Mouse (Mus musculus): ENCODE results near the gene Scnn1g. TPM values are rescaled to one million over a fixed set of nuclear protein-coding genes. Genes with fewer than 3 reads are reported as not detected.
A peak's percentile ranks its signal among the peaks of the same experiment; 100 is the strongest.

The Scnn1g gene
- polyA plus RNA-seq (2012; rRNA removed) = 34.8 and 35.1 TPM in 2 replicates

- WGBS = 2% methylated on average over 38 of the region's 38 CpGs
- H3K36me3 ChIP-seq (ENCODE audit: control insufficient read depth, insufficient read depth, low read length) = no peaks in the 10 kb centered on the region
- TF ChIP-seq CTCF (conservative IDR thresholded peaks at IDR 0.05; ENCODE audit: insufficient read depth, insufficient read length, low read depth, low read length) (peak; percentile 97), POLR2A (IDR thresholded peaks at IDR 0.05; ENCODE audit: low read depth, low read length) (peak; percentile 30)
- H3K4me1 ChIP-seq (ENCODE audit: control insufficient read depth, insufficient read depth, low read length) = no peaks in the 10 kb centered on the region
- H3K27ac ChIP-seq (ENCODE audit: insufficient read depth, low read depth, low read length) = peak within 1 kb of the TSS; percentile 8; the same call in 1 of the 2 replicates
- H3K27me3 ChIP-seq (replicated peaks; ENCODE audit: control insufficient read depth, insufficient read depth, low read length) = no peaks in the 10 kb centered on the region
- H3K4me3 ChIP-seq (ENCODE audit: insufficient read depth, low read depth, low read length) = peak within 1 kb of the TSS; percentile 26
- DNase-seq = peak; percentile 92
These were observed at the start of gene Scnn1g for GRCm38 (mm10) chr7:121734171-121734831. Gene Scnn1g, plus strand, starts transcription at chr7:121734479.

GRCm38 (mm10) chr7:121685140-121685984 is 48.9 kb upstream of the Scnn1g start:
- Histone ChIP-seq H3K4me1 (ENCODE audit: control insufficient read depth, insufficient read depth, low read length) (no peaks in the 10 kb centered on the region), H3K27me3 (replicated peaks; ENCODE audit: control insufficient read depth, insufficient read depth, low read length) (no peaks in the 10 kb centered on the region), H3K27ac (ENCODE audit: insufficient read depth, low read depth, low read length) (no peak overlapping the region), H3K36me3 (ENCODE audit: control insufficient read depth, insufficient read depth, low read length) (no peaks in the 10 kb centered on the region), H3K4me3 (ENCODE audit: insufficient read depth, low read depth, low read length) (no peak overlapping the region)
- TF ChIP-seq CTCF (conservative IDR thresholded peaks at IDR 0.05; ENCODE audit: insufficient read depth, insufficient read length, low read depth, low read length) (no peak), POLR2A (IDR thresholded peaks at IDR 0.05; ENCODE audit: low read depth, low read length) (no peak)
- 88% methylated on average over 5 of the region's 5 CpGs for WGBS
- DNase-seq = no peak

GRCm38 (mm10) chr7:121689338-121689737 is 44.9 kb upstream of the Scnn1g start:
- Histone ChIP-seq H3K27ac (ENCODE audit: insufficient read depth, low read depth, low read length) (no peak overlapping the region), H3K4me1 (ENCODE audit: control insufficient read depth, insufficient read depth, low read length) (no peaks in the 10 kb centered on the region), H3K36me3 (ENCODE audit: control insufficient read depth, insufficient read depth, low read length) (no peaks in the 10 kb centered on the region), H3K4me3 (ENCODE audit: insufficient read depth, low read depth, low read length) (no peak overlapping the region), H3K27me3 (replicated peaks; ENCODE audit: control insufficient read depth, insufficient read depth, low read length) (no peaks in the 10 kb centered on the region)
- no peak for TF ChIP-seq POLR2A (IDR thresholded peaks at IDR 0.05; ENCODE audit: low read depth, low read length)
- no peak for TF ChIP-seq CTCF (conservative IDR thresholded peaks at IDR 0.05; ENCODE audit: insufficient read depth, insufficient read length, low read depth, low read length)
- DNase-seq = no peak

- Histone ChIP-seq H3K36me3 (ENCODE audit: control insufficient read depth, insufficient read depth, low read length) (no peaks in the 10 kb centered on the region), H3K4me1 (ENCODE audit: control insufficient read depth, insufficient read depth, low read length) (no peaks in the 10 kb centered on the region), H3K27me3 (replicated peaks; ENCODE audit: control insufficient read depth, insufficient read depth, low read length) (no peaks in the 10 kb centered on the region), H3K4me3 (ENCODE audit: insufficient read depth, low read depth, low read length) (no peak overlapping the region), H3K27ac (ENCODE audit: insufficient read depth, low read depth, low read length) (no peak overlapping the region)
- WGBS = 58% methylated on average over 2 of the region's 2 CpGs
- no peak for DNase-seq
- no peak for TF ChIP-seq POLR2A (IDR thresholded peaks at IDR 0.05; ENCODE audit: low read depth, low read length)
- TF ChIP-seq CTCF (conservative IDR thresholded peaks at IDR 0.05; ENCODE audit: insufficient read depth, insufficient read length, low read depth, low read length) = no peak
These were observed 42.5 kb upstream of the Scnn1g start for GRCm38 (mm10) chr7:121691803-121692202.

- no peaks in the 10 kb centered on the region for H3K4me1 ChIP-seq (ENCODE audit: control insufficient read depth, insufficient read depth, low read length)
- TF ChIP-seq CTCF (conservative IDR thresholded peaks at IDR 0.05; ENCODE audit: insufficient read depth, insufficient read length, low read depth, low read length) = no peak
- no peak for TF ChIP-seq POLR2A (IDR thresholded peaks at IDR 0.05; ENCODE audit: low read depth, low read length)
- no peak overlapping the region for H3K27ac ChIP-seq (ENCODE audit: insufficient read depth, low read depth, low read length)
- H3K27me3 ChIP-seq (replicated peaks; ENCODE audit: control insufficient read depth, insufficient read depth, low read length) = no peaks in the 10 kb centered on the region
- peak; percentile 7 for DNase-seq
- no peak overlapping the region for H3K4me3 ChIP-seq (ENCODE audit: insufficient read depth, low read depth, low read length)
- H3K36me3 ChIP-seq (ENCODE audit: control insufficient read depth, insufficient read depth, low read length) = no peaks in the 10 kb centered on the region
These were observed 37.1 kb upstream of the Scnn1g start for GRCm38 (mm10) chr7:121697170-121697569.

GRCm38 (mm10) chr7:121697574-121697973 is 36.7 kb upstream of the Scnn1g start:
- H3K36me3 ChIP-seq (ENCODE audit: control insufficient read depth, insufficient read depth, low read length) = no peaks in the 10 kb centered on the region
- no peak overlapping the region for H3K4me3 ChIP-seq (ENCODE audit: insufficient read depth, low read depth, low read length)
- TF ChIP-seq POLR2A (IDR thresholded peaks at IDR 0.05; ENCODE audit: low read depth, low read length) (no peak), CTCF (conservative IDR thresholded peaks at IDR 0.05; ENCODE audit: insufficient read depth, insufficient read length, low read depth, low read length) (no peak)
- no peaks in the 10 kb centered on the region for H3K27me3 ChIP-seq (replicated peaks; ENCODE audit: control insufficient read depth, insufficient read depth, low read length)
- no peak overlapping the region for H3K27ac ChIP-seq (ENCODE audit: insufficient read depth, low read depth, low read length)
- WGBS = 59% methylated on average over 1 of the region's 1 CpGs
- peak; percentile 40 for DNase-seq
- no peaks in the 10 kb centered on the region for H3K4me1 ChIP-seq (ENCODE audit: control insufficient read depth, insufficient read depth, low read length)

- Histone ChIP-seq H3K4me1 (ENCODE audit: control insufficient read depth, insufficient read depth, low read length) (no peaks in the 10 kb centered on the region), H3K27ac (ENCODE audit: insufficient read depth, low read depth, low read length) (no peak overlapping the region), H3K4me3 (ENCODE audit: insufficient read depth, low read depth, low read length) (no peak overlapping the region), H3K36me3 (ENCODE audit: control insufficient read depth, insufficient read depth, low read length) (no peaks in the 10 kb centered on the region), H3K27me3 (replicated peaks; ENCODE audit: control insufficient read depth, insufficient read depth, low read length) (no peaks in the 10 kb centered on the region)
- no peak for TF ChIP-seq POLR2A (IDR thresholded peaks at IDR 0.05; ENCODE audit: low read depth, low read length)
- no peak for TF ChIP-seq CTCF (conservative IDR thresholded peaks at IDR 0.05; ENCODE audit: insufficient read depth, insufficient read length, low read depth, low read length)
- no peak for DNase-seq
These were observed 35.1 kb upstream of the Scnn1g start for GRCm38 (mm10) chr7:121699218-121699617.
